Mouse (Mus musculus): Measurements from ENCODE around the gene Cyfip2. TPM values are rescaled to one million over a fixed set of nuclear protein-coding genes. Genes with fewer than 3 reads are reported as not detected.

The Cyfip2 gene
- total RNA-seq, 4 experiments from 2014 or later = 63.9 to 70.3 (median 66.7) TPM

GRCm38 (mm10) chr11:46308271-46308974 is 4.2 kb downstream of the Cyfip2 start:
- no peak for DNase-seq (ENCODE audit: low spot score)

- DNase-seq (ENCODE audit: low spot score) = no peak
Measured at GRCm38 (mm10) chr11:46307768-46308167, 4.9 kb downstream of the Cyfip2 start.

GRCm38 (mm10) chr11:46306776-46307175 is 5.9 kb downstream of the Cyfip2 start:
- no peak for DNase-seq (ENCODE audit: low spot score)

- DNase-seq (ENCODE audit: low spot score) = no peak
Measured at GRCm38 (mm10) chr11:46305881-46306520, 6.7 kb downstream of the Cyfip2 start.

- DNase-seq (ENCODE audit: low spot score) = no peak
Measured at GRCm38 (mm10) chr11:46304864-46305710, 7.6 kb downstream of the Cyfip2 start.

- DNase-seq (ENCODE audit: low spot score) = no peak
Measured at GRCm38 (mm10) chr11:46304093-46304492, 8.6 kb downstream of the Cyfip2 start.

- no peak for DNase-seq (ENCODE audit: low spot score)
Measured at GRCm38 (mm10) chr11:46302471-46302870, 10.2 kb downstream of the Cyfip2 start.

GRCm38 (mm10) chr11:46301579-46302248 is 10.9 kb downstream of the Cyfip2 start:
- DNase-seq (ENCODE audit: low spot score) = no peak

GRCm38 (mm10) chr11:46299901-46300300 is 12.8 kb downstream of the Cyfip2 start:
- no peak for DNase-seq (ENCODE audit: low spot score)

- DNase-seq (ENCODE audit: low spot score) = no peak
Measured at GRCm38 (mm10) chr11:46298889-46299785, 13.5 kb downstream of the Cyfip2 start.

- no peak for DNase-seq (ENCODE audit: low spot score)
Measured at GRCm38 (mm10) chr11:46294390-46294789, 18.3 kb downstream of the Cyfip2 start.

GRCm38 (mm10) chr11:46293491-46293890 is 19.2 kb downstream of the Cyfip2 start:
- DNase-seq (ENCODE audit: low spot score) = no peak

GRCm38 (mm10) chr11:46290988-46291405 is 21.7 kb downstream of the Cyfip2 start:
- DNase-seq (ENCODE audit: low spot score) = no peak

GRCm38 (mm10) chr11:46289561-46289960 is 23.1 kb downstream of the Cyfip2 start:
- no peak for DNase-seq (ENCODE audit: low spot score)

- no peak for DNase-seq (ENCODE audit: low spot score)
Measured at GRCm38 (mm10) chr11:46289022-46289421, 23.6 kb downstream of the Cyfip2 start.

GRCm38 (mm10) chr11:46288091-46288490 is 24.6 kb downstream of the Cyfip2 start:
- DNase-seq (ENCODE audit: low spot score) = no peak

GRCm38 (mm10) chr11:46286803-46287202 is 25.9 kb downstream of the Cyfip2 start:
- no peak for DNase-seq (ENCODE audit: low spot score)

- no peak for DNase-seq (ENCODE audit: low spot score)
Measured at GRCm38 (mm10) chr11:46283800-46284199, 28.9 kb downstream of the Cyfip2 start.

GRCm38 (mm10) chr11:46282612-46283011 is 30.0 kb downstream of the Cyfip2 start:
- no peak for DNase-seq (ENCODE audit: low spot score)

- DNase-seq (ENCODE audit: low spot score) = no peak
Measured at GRCm38 (mm10) chr11:46278709-46279108, 34.0 kb downstream of the Cyfip2 start.

GRCm38 (mm10) chr11:46278140-46278539 is 34.5 kb downstream of the Cyfip2 start:
- DNase-seq (ENCODE audit: low spot score) = no peak

Measured in heart, adult 8-10 months (tissue).